Mouse (Mus musculus): ENCODE measurements around the gene Msh3.

DNA sequence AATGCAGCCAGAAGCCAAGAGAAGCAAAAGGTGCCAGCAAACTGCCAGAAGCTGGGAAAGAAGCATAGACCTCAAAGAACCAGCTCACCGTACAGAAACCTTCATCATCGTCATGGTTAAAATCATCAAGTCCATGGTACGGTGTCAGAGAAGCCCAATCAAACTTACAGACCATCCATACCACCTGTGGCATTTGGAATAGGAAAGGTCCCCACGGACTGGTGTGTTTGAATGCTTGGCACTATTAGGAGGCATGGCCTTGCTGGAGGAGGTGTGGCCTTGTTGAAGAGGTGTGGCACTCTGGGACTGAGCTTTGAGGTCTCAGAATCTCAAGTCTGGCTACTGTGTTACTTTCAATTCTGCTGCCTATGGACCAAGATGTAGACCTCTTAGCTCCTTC lies 58.3 kb downstream of the Msh3 start:
- TF ChIP-seq POLR2A (IDR thresholded peaks at IDR 0.05; ENCODE audit: insufficient read depth, low read depth, low read length) (no peak), CTCF (IDR thresholded peaks at IDR 0.05; ENCODE audit: insufficient read depth, low read depth, low read length) (no peak)
